Mouse (Mus musculus): ENCODE results near the gene Hist1h2bf. TPM values are rescaled to one million over a fixed set of nuclear protein-coding genes. Genes with fewer than 3 reads are reported as not detected.

The Hist1h2bf gene
- polyA plus RNA-seq, 1 experiment from 2014 or later = 4.9 TPM

GRCm38 (mm10) chr13:23526312-23526711, 47.7 kb downstream of the Hist1h2bf start:
- Histone ChIP-seq H3K27me3 (ENCODE audit: control insufficient read depth, insufficient read depth, low read length) (no peaks in the 10 kb centered on the region), H3K4me1 (ENCODE audit: control insufficient read depth, insufficient read depth, low read length) (peaks cover 3% of the 10 kb centered on the region; the same call in 1 of the 2 replicates), H3K9ac (ENCODE audit: low read length) (peak overlapping the region; percentile 26; the same call in 1 of the 2 replicates), H3K4me2 (peak overlapping the region; percentile 41), H3K9me3 (ENCODE audit: control insufficient read depth, low read length) (no peaks in the 10 kb centered on the region), H3K36me3 (ENCODE audit: control insufficient read depth, insufficient read depth, low read length) (no peaks in the 10 kb centered on the region), H3K27ac (ENCODE audit: low read depth, low read length) (no peak overlapping the region), H3K4me3 (ENCODE audit: low read depth, low read length) (peak overlapping the region; percentile 29)
- DNase-seq (ENCODE audit: low spot score, missing footprints) = peak; percentile 100
- WGBS = under 1% methylated on average over 17 of the region's 17 CpGs
- peak; percentile 57 for ATAC-seq (ENCODE audit: low FRiP score)

- no peak overlapping the region for H3K9ac ChIP-seq (ENCODE audit: low read length)
- ATAC-seq (ENCODE audit: low FRiP score) (no peak), DNase-seq (ENCODE audit: low spot score, missing footprints) (peak; percentile 94)
- H3K27ac ChIP-seq (ENCODE audit: low read depth, low read length) = no peak overlapping the region
- H3K4me3 ChIP-seq (ENCODE audit: low read depth, low read length) = peak overlapping the region; percentile 29
- no peaks in the 10 kb centered on the region for H3K27me3 ChIP-seq (ENCODE audit: control insufficient read depth, insufficient read depth, low read length)
- peak overlapping the region; percentile 41 for H3K4me2 ChIP-seq
- H3K4me1 ChIP-seq (ENCODE audit: control insufficient read depth, insufficient read depth, low read length) = peaks cover 3% of the 10 kb centered on the region; the same call in 1 of the 2 replicates
- no peaks in the 10 kb centered on the region for H3K36me3 ChIP-seq (ENCODE audit: control insufficient read depth, insufficient read depth, low read length)
- no peaks in the 10 kb centered on the region for H3K9me3 ChIP-seq (ENCODE audit: control insufficient read depth, low read length)
- 2% methylated on average over 10 of the region's 10 CpGs for WGBS
Observed at GRCm38 (mm10) chr13:23525901-23526300, 48.1 kb downstream of the Hist1h2bf start.

- Histone ChIP-seq H3K27ac (ENCODE audit: low read depth, low read length) (no peak overlapping the region), H3K9me3 (ENCODE audit: control insufficient read depth, low read length) (no peaks in the 10 kb centered on the region), H3K36me3 (ENCODE audit: control insufficient read depth, insufficient read depth, low read length) (no peaks in the 10 kb centered on the region), H3K4me1 (ENCODE audit: control insufficient read depth, insufficient read depth, low read length) (peaks cover 3% of the 10 kb centered on the region; the same call in 1 of the 2 replicates), H3K27me3 (ENCODE audit: control insufficient read depth, insufficient read depth, low read length) (no peaks in the 10 kb centered on the region), H3K9ac (ENCODE audit: low read length) (no peak overlapping the region), H3K4me3 (ENCODE audit: low read depth, low read length) (no peak overlapping the region), H3K4me2 (no peak overlapping the region)
- 4% methylated on average over 5 of the region's 5 CpGs for WGBS
- peak; percentile 95 for DNase-seq (ENCODE audit: low spot score, missing footprints)
- ATAC-seq (ENCODE audit: low FRiP score) = peak; percentile 38; the same call in 1 of the 2 replicates
Observed at GRCm38 (mm10) chr13:23524654-23525053, 49.3 kb downstream of the Hist1h2bf start.

DNA sequence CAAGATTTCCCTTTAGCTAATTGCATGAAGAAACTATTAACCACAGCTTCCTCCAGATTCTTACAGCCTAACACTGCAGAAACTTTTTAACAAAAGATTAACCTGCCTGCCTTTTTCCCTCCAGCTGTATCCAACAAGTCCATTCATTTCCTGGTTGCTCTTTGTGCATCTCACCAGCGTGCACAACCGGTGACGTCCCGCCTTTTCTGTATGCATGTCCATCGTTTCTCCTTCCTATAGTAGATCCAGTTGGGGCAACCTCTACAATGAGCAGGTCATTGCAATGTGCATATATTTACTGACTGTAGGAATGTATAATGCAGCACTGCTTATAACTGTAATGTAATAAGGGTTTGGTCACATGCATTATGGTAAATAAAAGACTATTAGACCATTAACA, 50.0 kb downstream of the Hist1h2bf start:
- no peak for ATAC-seq (ENCODE audit: low FRiP score)
- no peaks in the 10 kb centered on the region for H3K9me3 ChIP-seq (ENCODE audit: control insufficient read depth, low read length)
- H3K4me3 ChIP-seq (ENCODE audit: low read depth, low read length) = no peak overlapping the region
- no peak overlapping the region for H3K9ac ChIP-seq (ENCODE audit: low read length)
- H3K4me1 ChIP-seq (ENCODE audit: control insufficient read depth, insufficient read depth, low read length) = peaks cover 1% of the 10 kb centered on the region; the same call in 1 of the 2 replicates
- H3K27me3 ChIP-seq (ENCODE audit: control insufficient read depth, insufficient read depth, low read length) = no peaks in the 10 kb centered on the region
- WGBS = 54% methylated on average over 5 of the region's 5 CpGs
- H3K4me2 ChIP-seq = no peak overlapping the region
- H3K36me3 ChIP-seq (ENCODE audit: control insufficient read depth, insufficient read depth, low read length) = no peaks in the 10 kb centered on the region
- no peak overlapping the region for H3K27ac ChIP-seq (ENCODE audit: low read depth, low read length)
- DNase-seq (ENCODE audit: low spot score, missing footprints) = no peak

Small RNA genes within 50 kb of the gene (microRNA-seq; reads per million reads assigned to microRNA genes)
- 0.57 reads per million for gene Gm44297
- not detected for gene Gm44359
- gene Gm44394 = not detected

Other genes starting within 250 kb of the Hist1h2bf start
- gene Zfp322a, start 205.0 kb downstream of the Hist1h2bf start, polyA plus RNA-seq (2014; fragmentation: Nextera tagmentation; extraction: Ambion mirVana) = 69.4 and 77.9 TPM in 2 replicates
- gene Abt1, start 150.3 kb downstream of the Hist1h2bf start, polyA plus RNA-seq (2014; fragmentation: Nextera tagmentation; extraction: Ambion mirVana) = 14.0 and 14.9 TPM in 2 replicates
- not detected in 2 replicates for gene Btn1a1, start 108.3 kb downstream of the Hist1h2bf start, polyA plus RNA-seq (2014; fragmentation: Nextera tagmentation; extraction: Ambion mirVana)
- 0.28 and 0.34 TPM in 2 replicates for gene Btn2a2, start 85.3 kb downstream of the Hist1h2bf start, polyA plus RNA-seq (2014; fragmentation: Nextera tagmentation; extraction: Ambion mirVana)
- gene Hist1h4h, start 43.1 kb downstream of the Hist1h2bf start, polyA plus RNA-seq (2014; fragmentation: Nextera tagmentation; extraction: Ambion mirVana) = 3.3 and 3.6 TPM in 2 replicates
- gene Hist1h2af, start 40.3 kb downstream of the Hist1h2bf start, polyA plus RNA-seq (2014; fragmentation: Nextera tagmentation; extraction: Ambion mirVana) = 6.4 and 9.1 TPM in 2 replicates
- 4.0 and 4.8 TPM in 2 replicates for gene Hist1h3g, start 38.8 kb downstream of the Hist1h2bf start, polyA plus RNA-seq (2014; fragmentation: Nextera tagmentation; extraction: Ambion mirVana)
- 0.44 and 0.87 TPM in 2 replicates for gene Hist1h2bh, start 30.8 kb downstream of the Hist1h2bf start, polyA plus RNA-seq (2014; fragmentation: Nextera tagmentation; extraction: Ambion mirVana)
- gene Hist1h3f, start 30.1 kb downstream of the Hist1h2bf start, polyA plus RNA-seq (2014; fragmentation: Nextera tagmentation; extraction: Ambion mirVana) = 1.2 and 1.3 TPM in 2 replicates
- gene Hist1h4f, start 22.5 kb downstream of the Hist1h2bf start, polyA plus RNA-seq (2014; fragmentation: Nextera tagmentation; extraction: Ambion mirVana) = 0.53 and 0.77 TPM in 2 replicates
- gene Hist1h1d, start 20.9 kb downstream of the Hist1h2bf start, polyA plus RNA-seq (2014; fragmentation: Nextera tagmentation; extraction: Ambion mirVana) = 0.59 and 0.61 TPM in 2 replicates
- gene Hist1h3e, start 11.8 kb downstream of the Hist1h2bf start, polyA plus RNA-seq (2014; fragmentation: Nextera tagmentation; extraction: Ambion mirVana) = 7.2 and 7.4 TPM in 2 replicates
- 69.8 and 76.3 TPM in 2 replicates for gene Hist1h2ae, start 3.0 kb downstream of the Hist1h2bf start, polyA plus RNA-seq (2014; fragmentation: Nextera tagmentation; extraction: Ambion mirVana)
- gene Hist1h2bg, start 2.8 kb downstream of the Hist1h2bf start, polyA plus RNA-seq (2014; fragmentation: Nextera tagmentation; extraction: Ambion mirVana) = 3.9 and 6.2 TPM in 2 replicates
- gene Hist1h2ad, start 185 bp upstream of the Hist1h2bf start, polyA plus RNA-seq (2014; fragmentation: Nextera tagmentation; extraction: Ambion mirVana) = 1.9 and 2.2 TPM in 2 replicates
- 7.4 and 9.8 TPM in 2 replicates for gene Hist1h3d, start 1.6 kb upstream of the Hist1h2bf start, polyA plus RNA-seq (2014; fragmentation: Nextera tagmentation; extraction: Ambion mirVana)
- 99.4 and 124 TPM in 2 replicates for gene Hist1h4d, start 7.4 kb upstream of the Hist1h2bf start, polyA plus RNA-seq (2014; fragmentation: Nextera tagmentation; extraction: Ambion mirVana)
- gene Hist1h2be, start 46.9 kb upstream of the Hist1h2bf start, polyA plus RNA-seq (2014; fragmentation: Nextera tagmentation; extraction: Ambion mirVana) = 1.6 and 1.7 TPM in 2 replicates
- 24.8 and 28.9 TPM in 2 replicates for gene Hist1h1e, start 48.4 kb upstream of the Hist1h2bf start, polyA plus RNA-seq (2014; fragmentation: Nextera tagmentation; extraction: Ambion mirVana)
- gene Hist1h2ac, start 109.8 kb upstream of the Hist1h2bf start, polyA plus RNA-seq (2014; fragmentation: Nextera tagmentation; extraction: Ambion mirVana) = 0.83 and 1.1 TPM in 2 replicates
- 25.3 and 25.7 TPM in 2 replicates for gene Hist1h2bc, start 110.0 kb upstream of the Hist1h2bf start, polyA plus RNA-seq (2014; fragmentation: Nextera tagmentation; extraction: Ambion mirVana)
- not detected in 2 replicates for gene Hist1h1t, start 121.6 kb upstream of the Hist1h2bf start, polyA plus RNA-seq (2014; fragmentation: Nextera tagmentation; extraction: Ambion mirVana)
- gene Hist1h4c, start 124.3 kb upstream of the Hist1h2bf start, polyA plus RNA-seq (2014; fragmentation: Nextera tagmentation; extraction: Ambion mirVana) = 5.3 and 6.4 TPM in 2 replicates
- 2.7 and 3.3 TPM in 2 replicates for gene Hfe, start 136.7 kb upstream of the Hist1h2bf start, polyA plus RNA-seq (2014; fragmentation: Nextera tagmentation; extraction: Ambion mirVana)
- 13.5 and 14.0 TPM in 2 replicates for gene Hist1h1c, start 164.6 kb upstream of the Hist1h2bf start, polyA plus RNA-seq (2014; fragmentation: Nextera tagmentation; extraction: Ambion mirVana)
- 8.6 and 9.2 TPM in 2 replicates for gene Hist1h3c, start 171.4 kb upstream of the Hist1h2bf start, polyA plus RNA-seq (2014; fragmentation: Nextera tagmentation; extraction: Ambion mirVana)
- 2.1 and 2.4 TPM in 2 replicates for gene Hist1h2bb, start 172.5 kb upstream of the Hist1h2bf start, polyA plus RNA-seq (2014; fragmentation: Nextera tagmentation; extraction: Ambion mirVana)
- 42.8 and 57.5 TPM in 2 replicates for gene Hist1h2ab, start 176.9 kb upstream of the Hist1h2bf start, polyA plus RNA-seq (2014; fragmentation: Nextera tagmentation; extraction: Ambion mirVana)
- 7.5 and 13.2 TPM in 2 replicates for gene Hist1h3b, start 178.1 kb upstream of the Hist1h2bf start, polyA plus RNA-seq (2014; fragmentation: Nextera tagmentation; extraction: Ambion mirVana)
- 3.9 and 5.5 TPM in 2 replicates for gene Hist1h4b, start 182.8 kb upstream of the Hist1h2bf start, polyA plus RNA-seq (2014; fragmentation: Nextera tagmentation; extraction: Ambion mirVana)
- 0.49 and 0.55 TPM in 2 replicates for gene Hist1h4a, start 187.0 kb upstream of the Hist1h2bf start, polyA plus RNA-seq (2014; fragmentation: Nextera tagmentation; extraction: Ambion mirVana)
- 3.0 and 5.1 TPM in 2 replicates for gene Hist1h3a, start 188.2 kb upstream of the Hist1h2bf start, polyA plus RNA-seq (2014; fragmentation: Nextera tagmentation; extraction: Ambion mirVana)
- 3.5 and 3.7 TPM in 2 replicates for gene Hist1h1a, start 189.5 kb upstream of the Hist1h2bf start, polyA plus RNA-seq (2014; fragmentation: Nextera tagmentation; extraction: Ambion mirVana)
- gene Trim38, start 195.7 kb upstream of the Hist1h2bf start, polyA plus RNA-seq (2014; fragmentation: Nextera tagmentation; extraction: Ambion mirVana) = not detected in 2 replicates
- not detected in 2 replicates for gene Slc17a2, start 232.8 kb upstream of the Hist1h2bf start, polyA plus RNA-seq (2014; fragmentation: Nextera tagmentation; extraction: Ambion mirVana)